Mouse (Mus musculus) adrenal gland, adult 8-10 months (tissue): Measurements from ENCODE around the gene Chrnb2. TPM values are rescaled to one million over a fixed set of nuclear protein-coding genes. Genes with fewer than 3 reads are reported as not detected.

ENCODE experiments used
- DNase-seq: peaks from one replicate; pipeline ENCODE4 v3.0.0; 2022
- total RNA-seq, 4 experiments: library from RNA; stranded (reverse); gene quantifications; 2 replicates each; pipeline ENCODE4 v1.2.4; 2022

The Chrnb2 gene
- total RNA-seq, 4 experiments from 2014 or later, result 4.9 to 7.5 (median 5.6) TPM

DNA sequence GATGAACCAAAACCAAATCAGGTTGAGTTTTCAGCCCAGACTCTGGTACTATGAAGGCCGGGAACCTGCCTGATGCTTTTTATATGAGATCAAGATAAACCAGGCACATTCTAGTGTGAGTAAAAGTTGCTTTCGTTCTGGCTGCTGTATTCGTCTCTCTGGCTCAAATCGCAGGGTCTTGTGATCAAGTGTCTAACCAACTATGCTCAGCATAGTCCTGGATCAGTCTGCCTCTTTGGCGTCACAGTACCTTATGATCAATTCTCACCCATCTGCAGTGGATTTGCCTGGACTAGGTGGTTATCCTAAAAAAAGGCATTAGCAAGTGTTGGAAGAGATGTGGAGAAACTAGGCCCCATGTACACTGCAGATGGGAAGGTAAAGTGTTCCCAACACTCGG, 60.4 kb downstream of the Chrnb2 start:
- no peak for DNase-seq

GRCm38 (mm10) chr3:89703596-89703995, 60.8 kb downstream of the Chrnb2 start:
- no peak for DNase-seq

DNA sequence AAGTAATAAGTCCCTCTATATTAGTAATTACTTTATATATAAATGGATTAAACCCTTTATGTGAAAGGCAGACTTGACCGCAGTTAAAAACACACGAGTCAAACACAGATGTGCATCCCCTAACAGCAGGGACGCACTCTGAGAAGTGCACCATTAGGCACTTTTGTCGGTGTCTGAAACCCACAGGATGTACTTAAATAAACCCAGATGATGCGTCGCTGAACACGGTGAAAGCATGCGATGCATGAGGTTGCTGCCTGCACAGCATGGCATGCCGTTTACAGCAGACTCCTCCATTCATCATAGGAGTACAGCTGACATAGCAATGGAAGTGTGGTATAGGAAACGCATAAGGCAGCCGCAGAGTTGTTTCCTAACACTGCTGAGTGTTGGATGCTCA, 64.0 kb downstream of the Chrnb2 start:
- no peak for DNase-seq

GRCm38 (mm10) chr3:89698958-89699357, 65.5 kb downstream of the Chrnb2 start:
- DNase-seq, result no peak

Other genes with a start within 250 kb of the Chrnb2 start
- 1 to 10 TPM; 3.8 to 6.6 (median 5.2) TPM for gene Kcnn3, start 244.5 kb downstream of the Chrnb2 start, total RNA-seq
- gene Adar, start 49.6 kb downstream of the Chrnb2 start, total RNA-seq, result 10 to 100 TPM; 38.7 to 57.6 (median 46.9) TPM
- 10 to 100 TPM; 65.6 to 74.6 (median 72.5) TPM for gene Ube2q1, start 9.0 kb upstream of the Chrnb2 start, total RNA-seq
- gene She, start 66.7 kb upstream of the Chrnb2 start, total RNA-seq, result 10 to 100 TPM in 2 of 4 experiments, 1 to 10 TPM in 2; 5.6 to 11.6 (median 10.1) TPM
- 10 to 100 TPM in 2 of 4 experiments, 1 to 10 TPM in 2; 6.7 to 13.4 (median 10.1) TPM for gene Il6ra, start 148.6 kb upstream of the Chrnb2 start, total RNA-seq
- 10 to 100 TPM; 31.6 to 63.7 (median 46.1) TPM for gene Atp8b2, start 198.9 kb upstream of the Chrnb2 start, total RNA-seq
- 100 to 1,000 TPM; 131 to 171 (median 149) TPM for gene Hax1, start 234.1 kb upstream of the Chrnb2 start, total RNA-seq